25 mouse cellular contexts compared by ENCODE assay signal in genomic region chr3:98301761-98302160, GRCm38 (mm10).
"Had no signal": no experiment of that assay in that cellular context is flagged by ENCODE, and none has a peak within 500 bp of the region (broad histone marks: within the 10 kb centered on the region; RNA-seq: fewer than 3 reads in every experiment).

No protein-coding gene starts in this region.

- H3K9ac ChIP-seq: forebrain, postnatal 0 days; heart, embryonic 13.5 days; heart, embryonic 15.5 days; hindbrain, embryonic 13.5 days; hindbrain, embryonic 15.5 days; kidney, embryonic 15.5 days; limb, embryonic 13.5 days; limb, embryonic 15.5 days had no signal

- H3K27me3 ChIP-seq: heart, embryonic 13.5 days; heart, embryonic 15.5 days; hindbrain, embryonic 13.5 days; hindbrain, embryonic 15.5 days; kidney, embryonic 15.5 days; limb, embryonic 13.5 days; limb, embryonic 15.5 days had no signal

- H3K4me3 ChIP-seq: heart, embryonic 10.5 days; heart, embryonic 13.5 days; heart, embryonic 15.5 days; hindbrain, embryonic 13.5 days; hindbrain, embryonic 15.5 days; kidney, embryonic 15.5 days; limb, embryonic 13.5 days; limb, embryonic 15.5 days had no signal

- H3K4me2 ChIP-seq: heart, embryonic 13.5 days; heart, embryonic 15.5 days; hindbrain, embryonic 13.5 days; hindbrain, embryonic 15.5 days; kidney, embryonic 15.5 days; limb, embryonic 13.5 days; limb, embryonic 15.5 days had no signal

- DNase-seq: forebrain, postnatal 0 days; gastrocnemius, postnatal 14 days; gastrocnemius, postnatal 36 days; heart, adult 18-20 months; heart, postnatal 14 days; heart, postnatal 36 days; kidney, adult 11 months; kidney, adult 2 months; kidney, adult 9 months; kidney, postnatal 14 days; kidney, postnatal 36 days; layer of hippocampus, adult 9-11 months; layer of hippocampus, postnatal 36 days; left cerebral cortex, postnatal 4 days had no signal

- H3K36me3 ChIP-seq: heart, embryonic 10.5 days; heart, embryonic 15.5 days; hindbrain, embryonic 13.5 days; hindbrain, embryonic 15.5 days; kidney, embryonic 15.5 days; limb, embryonic 13.5 days; limb, embryonic 15.5 days had no signal

- H3K27ac ChIP-seq: heart, embryonic 10.5 days; heart, embryonic 13.5 days; heart, embryonic 15.5 days; hindbrain, embryonic 13.5 days; hindbrain, embryonic 15.5 days; hindbrain, postnatal 0 days; kidney, embryonic 15.5 days; kidney, postnatal 0 days; limb, embryonic 13.5 days; limb, embryonic 15.5 days had no signal

- ATAC-seq: forebrain, postnatal 0 days; hindbrain, postnatal 0 days; intestine, embryonic 16.5 days had no signal

- H3K9me3 ChIP-seq: heart, embryonic 10.5 days; heart, embryonic 13.5 days; heart, embryonic 15.5 days; hindbrain, embryonic 13.5 days; hindbrain, embryonic 15.5 days; kidney, embryonic 15.5 days; limb, embryonic 13.5 days; limb, embryonic 15.5 days had no signal

- H3K4me1 ChIP-seq: heart, embryonic 10.5 days; heart, embryonic 13.5 days; heart, embryonic 15.5 days; hindbrain, embryonic 13.5 days; hindbrain, embryonic 15.5 days; kidney, embryonic 15.5 days; limb, embryonic 13.5 days; limb, embryonic 15.5 days had no signal
